Mouse (Mus musculus) kidney, adult 2 months (tissue): ENCODE results near the gene Prpf38b. TPM values are rescaled to one million over a fixed set of nuclear protein-coding genes. Genes with fewer than 3 reads are reported as not detected.

Experiments used
- DNase-seq: peaks from one replicate; pipeline ENCODE4 v3.0.0; 2021
- H3K27ac ChIP-seq: fragments of 200-500 bp; 2 replicates; pipeline ENCODE4 v1.5.1; 2012; ENCODE audit warnings: low read depth, low read length, control low read depth, inconsistent platforms; ENCODE audit not compliant: insufficient read depth
- H3K27me3 ChIP-seq: fragments of 200-500 bp; replicated peaks from 2 replicates; pipeline ENCODE4 v1.6.1; 2012; ENCODE audit warnings: mild to moderate bottlenecking, moderate library complexity, low read length, inconsistent platforms; ENCODE audit not compliant: control insufficient read depth, insufficient read depth
- H3K36me3 ChIP-seq: fragments of 200-500 bp; 2 replicates; pipeline ENCODE4 v1.6.1; 2012; ENCODE audit warnings: mild to moderate bottlenecking, moderate library complexity, low read length, inconsistent platforms; ENCODE audit not compliant: control insufficient read depth, insufficient read depth
- H3K4me1 ChIP-seq: fragments of 200-500 bp; 2 replicates; pipeline ENCODE4 v1.6.1; 2011; ENCODE audit warnings: low read length; ENCODE audit not compliant: control insufficient read depth, insufficient read depth
- H3K4me3 ChIP-seq: fragments of 200-500 bp; 2 replicates; pipeline ENCODE4 v1.5.1; 2011; ENCODE audit warnings: mild to moderate bottlenecking, low read depth, low read length, control low read depth; ENCODE audit not compliant: insufficient read depth
- CTCF ChIP-seq: fragments of 200-500 bp; conservative IDR thresholded peaks from 2 replicates; pipeline ENCODE4 v1.5.1; 2011; ENCODE audit warnings: low read depth, mild to moderate bottlenecking, control low read depth, low read length, moderate library complexity, mixed read lengths; ENCODE audit not compliant: insufficient read depth, insufficient read length
- POLR2A ChIP-seq: fragments of 200-500 bp; IDR thresholded peaks from one replicate; pipeline ENCODE4 v1.6.1; 2011; ENCODE audit warnings: low read depth, low read length, control low read depth
- WGBS: fragments of 180-500 bp; shearing (Covaris S2); methylation state at CpG from one replicate; pipeline ENCODE4 v1.1.7; 2018; 5-methylcytosine and 5-hydroxymethylcytosine counted together
- polyA plus RNA-seq: library from polyadenylated mRNA; depleted of rRNA; stranded (reverse); fragments of >200 nt; gene quantifications from 2 replicates; pipeline ENCODE4 v1.2.3, GENCODE M21; 2012; rRNA removed

Gene Prpf38b
- polyA plus RNA-seq, 1 experiment = 19.7 TPM

DNA sequence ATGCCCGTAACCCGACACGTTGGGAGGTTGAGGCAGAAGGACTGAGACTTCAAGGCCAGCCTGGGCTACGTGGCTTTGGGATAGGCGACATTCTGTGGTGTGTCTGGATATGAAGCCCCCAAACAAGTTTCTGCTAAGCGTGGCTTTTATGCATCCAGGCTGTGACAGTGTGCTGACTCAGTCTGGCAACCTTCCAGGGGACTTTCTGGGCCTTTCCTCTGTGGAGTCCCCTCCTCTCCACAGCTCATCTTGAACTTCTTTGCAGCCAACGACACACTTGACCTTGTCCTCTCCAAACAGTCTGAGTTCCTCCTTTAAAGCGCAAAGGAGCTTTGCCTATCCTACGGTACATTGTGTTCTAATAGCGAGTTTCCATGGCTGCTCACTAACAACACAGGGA, 55.7 kb downstream of the Prpf38b start:
- TF ChIP-seq POLR2A (no peak), CTCF (no peak)
- Histone ChIP-seq H3K27me3 (no peaks in the 10 kb centered on the region), H3K4me3 (no peak overlapping the region), H3K36me3 (no peaks in the 10 kb centered on the region), H3K27ac (no peak overlapping the region), H3K4me1 (peaks cover 3% of the 10 kb centered on the region; the same call in 1 of the 2 replicates)
- 54% methylated on average over 10 of the region's 10 CpGs for WGBS
- DNase-seq = peak; percentile 31

DNA sequence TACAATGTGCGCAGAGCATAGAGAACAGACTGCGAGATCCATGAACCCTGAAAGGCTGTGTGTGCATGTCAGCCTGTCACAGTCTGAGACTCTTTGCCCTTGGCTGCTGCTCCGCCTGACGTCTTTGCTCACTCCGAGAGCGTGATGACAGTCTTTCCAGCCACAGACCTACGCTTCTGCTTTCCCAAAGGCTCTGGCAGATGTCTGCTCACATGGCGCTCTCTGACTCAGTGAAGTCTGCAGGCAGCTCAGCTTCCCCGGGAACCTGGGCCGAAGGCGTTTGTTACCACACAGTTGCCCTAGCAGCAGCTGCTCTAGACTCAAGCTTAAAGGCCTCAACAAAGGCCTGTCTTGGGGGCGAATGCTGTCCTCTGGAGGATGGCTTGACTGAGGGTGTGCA, 56.2 kb downstream of the Prpf38b start:
- WGBS = 79% methylated on average over 12 of the region's 12 CpGs
- H3K36me3 ChIP-seq = no peaks in the 10 kb centered on the region
- TF ChIP-seq CTCF (no peak), POLR2A (no peak)
- no peaks in the 10 kb centered on the region for H3K27me3 ChIP-seq
- no peak overlapping the region for H3K4me3 ChIP-seq
- no peak for DNase-seq
- H3K27ac ChIP-seq = no peak overlapping the region
- H3K4me1 ChIP-seq = peaks cover 3% of the 10 kb centered on the region; the same call in 1 of the 2 replicates

GRCm38 (mm10) chr3:108853266-108853665, 58.3 kb downstream of the Prpf38b start:
- H3K27me3 ChIP-seq = no peaks in the 10 kb centered on the region
- no peaks in the 10 kb centered on the region for H3K36me3 ChIP-seq
- no peak for TF ChIP-seq CTCF
- TF ChIP-seq POLR2A = no peak
- no peak overlapping the region for H3K27ac ChIP-seq
- 85% methylated on average over 1 of the region's 1 CpGs for WGBS
- no peak overlapping the region for H3K4me3 ChIP-seq
- peaks cover 3% of the 10 kb centered on the region; the same call in 1 of the 2 replicates for H3K4me1 ChIP-seq
- DNase-seq = no peak

Other genes starting within 250 kb of the Prpf38b start
- 1.6 and 1.8 TPM in 2 replicates for gene Gpsm2, start 189.4 kb downstream of the Prpf38b start, polyA plus RNA-seq
- gene Aknad1, start 172.1 kb downstream of the Prpf38b start, polyA plus RNA-seq = not detected in 2 replicates
- 10.5 and 14.4 TPM in 2 replicates for gene Stxbp3, start 71.2 kb downstream of the Prpf38b start, polyA plus RNA-seq
- 0.23 and 0.25 TPM in 2 replicates for gene Fndc7, start 21.7 kb downstream of the Prpf38b start, polyA plus RNA-seq
- gene Henmt1, start 28.1 kb upstream of the Prpf38b start, polyA plus RNA-seq = 0.06 TPM in 1 of 2 replicates, not detected in the other
- gene Gm9857, start 28.7 kb upstream of the Prpf38b start, polyA plus RNA-seq = 0.31 and 0.38 TPM in 2 replicates
- gene Fam102b, start 115.9 kb upstream of the Prpf38b start, polyA plus RNA-seq = 6.1 and 7.8 TPM in 2 replicates
- gene Slc25a54, start 168.7 kb upstream of the Prpf38b start, polyA plus RNA-seq = not detected in 2 replicates
- 1.6 and 1.9 TPM in 2 replicates for gene Slc25a24, start 211.4 kb upstream of the Prpf38b start, polyA plus RNA-seq